Mouse (Mus musculus): ENCODE data around the gene Cnnm2. TPM values are rescaled to one million over a fixed set of nuclear protein-coding genes. Genes with fewer than 3 reads are reported as not detected.
A peak's percentile ranks its signal among the peaks of the same experiment; 100 is the strongest.

Gene Cnnm2
- polyA plus RNA-seq, 1 experiment from 2014 or later = 6.5 TPM

GRCm38 (mm10) chr19:46871096-46871495 is 109.7 kb downstream of the Cnnm2 start:
- Histone ChIP-seq H3K4me1 (replicated peaks; ENCODE audit: control insufficient read depth, insufficient read depth, low read length) (no peaks in the 10 kb centered on the region), H3K9me3 (ENCODE audit: control insufficient read depth) (no peaks in the 10 kb centered on the region), H3K4me3 (ENCODE audit: low read depth, low read length) (no peak overlapping the region), H3K9ac (ENCODE audit: low read depth, low read length) (no peak overlapping the region), H3K27ac (ENCODE audit: low read depth, low read length) (no peak overlapping the region), H3K27me3 (replicated peaks; ENCODE audit: control insufficient read depth, insufficient read depth, low read length) (no peaks in the 10 kb centered on the region), H3K4me2 (replicated peaks; ENCODE audit: low read depth) (no peak overlapping the region), H3K36me3 (ENCODE audit: control insufficient read depth, insufficient read depth) (no peaks in the 10 kb centered on the region)
- no peak for TF ChIP-seq CTCF (IDR thresholded peaks at IDR 0.05; ENCODE audit: low read depth)
- WGBS = 93% methylated on average over 4 of the region's 4 CpGs
- no peak for ATAC-seq

- no peak overlapping the region for H3K27ac ChIP-seq (ENCODE audit: low read depth, low read length)
- no peak overlapping the region for H3K4me2 ChIP-seq (replicated peaks; ENCODE audit: low read depth)
- no peak for ATAC-seq
- TF ChIP-seq CTCF (IDR thresholded peaks at IDR 0.05; ENCODE audit: low read depth) = no peak
- H3K9me3 ChIP-seq (ENCODE audit: control insufficient read depth) = no peaks in the 10 kb centered on the region
- H3K27me3 ChIP-seq (replicated peaks; ENCODE audit: control insufficient read depth, insufficient read depth, low read length) = no peaks in the 10 kb centered on the region
- no peak overlapping the region for H3K9ac ChIP-seq (ENCODE audit: low read depth, low read length)
- no peaks in the 10 kb centered on the region for H3K4me1 ChIP-seq (replicated peaks; ENCODE audit: control insufficient read depth, insufficient read depth, low read length)
- no peak overlapping the region for H3K4me3 ChIP-seq (ENCODE audit: low read depth, low read length)
- WGBS = 66% methylated on average over 7 of the region's 7 CpGs
- no peaks in the 10 kb centered on the region for H3K36me3 ChIP-seq (ENCODE audit: control insufficient read depth, insufficient read depth)
Observed at GRCm38 (mm10) chr19:46871651-46872050, 110.3 kb downstream of the Cnnm2 start.

- no peak overlapping the region for H3K4me2 ChIP-seq (replicated peaks; ENCODE audit: low read depth)
- H3K9me3 ChIP-seq (ENCODE audit: control insufficient read depth) = no peaks in the 10 kb centered on the region
- no peak overlapping the region for H3K9ac ChIP-seq (ENCODE audit: low read depth, low read length)
- no peak overlapping the region for H3K27ac ChIP-seq (ENCODE audit: low read depth, low read length)
- H3K4me1 ChIP-seq (replicated peaks; ENCODE audit: control insufficient read depth, insufficient read depth, low read length) = no peaks in the 10 kb centered on the region
- no peak for TF ChIP-seq CTCF (IDR thresholded peaks at IDR 0.05; ENCODE audit: low read depth)
- no peak overlapping the region for H3K4me3 ChIP-seq (ENCODE audit: low read depth, low read length)
- H3K27me3 ChIP-seq (replicated peaks; ENCODE audit: control insufficient read depth, insufficient read depth, low read length) = no peaks in the 10 kb centered on the region
- 65% methylated on average over 3 of the region's 3 CpGs for WGBS
- H3K36me3 ChIP-seq (ENCODE audit: control insufficient read depth, insufficient read depth) = no peaks in the 10 kb centered on the region
- no peak for ATAC-seq
Observed at GRCm38 (mm10) chr19:46873924-46874323, 112.5 kb downstream of the Cnnm2 start.

GRCm38 (mm10) chr19:46875790-46876189 is 114.4 kb downstream of the Cnnm2 start:
- H3K9me3 ChIP-seq (ENCODE audit: control insufficient read depth) = no peaks in the 10 kb centered on the region
- H3K4me3 ChIP-seq (ENCODE audit: low read depth, low read length) = no peak overlapping the region
- no peaks in the 10 kb centered on the region for H3K27me3 ChIP-seq (replicated peaks; ENCODE audit: control insufficient read depth, insufficient read depth, low read length)
- 32% methylated on average over 12 of the region's 12 CpGs for WGBS
- no peak overlapping the region for H3K9ac ChIP-seq (ENCODE audit: low read depth, low read length)
- TF ChIP-seq CTCF (IDR thresholded peaks at IDR 0.05; ENCODE audit: low read depth) = peak; percentile 91
- peak; percentile 61 for ATAC-seq
- no peaks in the 10 kb centered on the region; the same call in 1 of the 2 replicates for H3K36me3 ChIP-seq (ENCODE audit: control insufficient read depth, insufficient read depth)
- no peak overlapping the region for H3K27ac ChIP-seq (ENCODE audit: low read depth, low read length)
- H3K4me1 ChIP-seq (replicated peaks; ENCODE audit: control insufficient read depth, insufficient read depth, low read length) = no peaks in the 10 kb centered on the region
- H3K4me2 ChIP-seq (replicated peaks; ENCODE audit: low read depth) = no peak overlapping the region

GRCm38 (mm10) chr19:46877886-46878285 is 116.5 kb downstream of the Cnnm2 start:
- TF ChIP-seq CTCF (IDR thresholded peaks at IDR 0.05; ENCODE audit: low read depth) = no peak
- H3K4me2 ChIP-seq (replicated peaks; ENCODE audit: low read depth) = no peak overlapping the region
- H3K36me3 ChIP-seq (ENCODE audit: control insufficient read depth, insufficient read depth) = peaks cover 2% of the 10 kb centered on the region
- H3K27me3 ChIP-seq (replicated peaks; ENCODE audit: control insufficient read depth, insufficient read depth, low read length) = no peaks in the 10 kb centered on the region
- no peak overlapping the region for H3K27ac ChIP-seq (ENCODE audit: low read depth, low read length)
- no peaks in the 10 kb centered on the region for H3K9me3 ChIP-seq (ENCODE audit: control insufficient read depth)
- H3K9ac ChIP-seq (ENCODE audit: low read depth, low read length) = no peak overlapping the region
- no peaks in the 10 kb centered on the region for H3K4me1 ChIP-seq (replicated peaks; ENCODE audit: control insufficient read depth, insufficient read depth, low read length)
- ATAC-seq = no peak
- 85% methylated on average over 13 of the region's 13 CpGs for WGBS
- H3K4me3 ChIP-seq (ENCODE audit: low read depth, low read length) = no peak overlapping the region

GRCm38 (mm10) chr19:46878346-46878745 is 117.0 kb downstream of the Cnnm2 start:
- Histone ChIP-seq H3K4me3 (ENCODE audit: low read depth, low read length) (no peak overlapping the region), H3K9ac (ENCODE audit: low read depth, low read length) (no peak overlapping the region), H3K36me3 (ENCODE audit: control insufficient read depth, insufficient read depth) (peaks cover 6% of the 10 kb centered on the region), H3K27me3 (replicated peaks; ENCODE audit: control insufficient read depth, insufficient read depth, low read length) (no peaks in the 10 kb centered on the region), H3K27ac (ENCODE audit: low read depth, low read length) (no peak overlapping the region), H3K4me1 (replicated peaks; ENCODE audit: control insufficient read depth, insufficient read depth, low read length) (no peaks in the 10 kb centered on the region), H3K4me2 (replicated peaks; ENCODE audit: low read depth) (no peak overlapping the region), H3K9me3 (ENCODE audit: control insufficient read depth) (no peaks in the 10 kb centered on the region)
- TF ChIP-seq CTCF (IDR thresholded peaks at IDR 0.05; ENCODE audit: low read depth) = peak; percentile 61
- WGBS = 44% methylated on average over 13 of the region's 13 CpGs
- ATAC-seq = no peak

- TF ChIP-seq CTCF (IDR thresholded peaks at IDR 0.05; ENCODE audit: low read depth) = no peak
- Histone ChIP-seq H3K4me2 (replicated peaks; ENCODE audit: low read depth) (no peak overlapping the region), H3K27ac (ENCODE audit: low read depth, low read length) (no peak overlapping the region), H3K9me3 (ENCODE audit: control insufficient read depth) (no peaks in the 10 kb centered on the region), H3K36me3 (ENCODE audit: control insufficient read depth, insufficient read depth) (peaks cover 17% of the 10 kb centered on the region), H3K4me3 (ENCODE audit: low read depth, low read length) (no peak overlapping the region), H3K27me3 (replicated peaks; ENCODE audit: control insufficient read depth, insufficient read depth, low read length) (no peaks in the 10 kb centered on the region), H3K4me1 (replicated peaks; ENCODE audit: control insufficient read depth, insufficient read depth, low read length) (no peaks in the 10 kb centered on the region), H3K9ac (ENCODE audit: low read depth, low read length) (no peak overlapping the region)
- 97% methylated on average over 2 of the region's 2 CpGs for WGBS
- ATAC-seq = no peak
Observed at GRCm38 (mm10) chr19:46879876-46880275, 118.5 kb downstream of the Cnnm2 start.
